Mouse (Mus musculus) brain, embryonic 14.5 days (tissue): ENCODE measurements at regions not wholly inside any gene's neighbourhood (a gene's known extent, or its start where the extent isn't known, plus 50 kb on each side); places are given as distances from the start of the nearest gene placed in this dataset.
A peak's percentile ranks its signal among the peaks of the same experiment; 100 is the strongest.

Experiments
- DNase-seq: peaks from one replicate; pipeline ENCODE4 v3.0.0-alpha.2; 2011; ENCODE audit warnings: low read depth
- CTCF ChIP-seq: fragments of 200-500 bp; IDR thresholded peaks from 2 replicates; pipeline ENCODE4 v1.5.1; 2012; ENCODE audit warnings: inconsistent platforms, mild to moderate bottlenecking, moderate library complexity, borderline replicate concordance; ENCODE audit not compliant: insufficient read depth, insufficient read length; ENCODE audit errors: extremely low read depth
- POLR2A ChIP-seq: fragments of 200-500 bp; IDR thresholded peaks from 2 replicates; pipeline ENCODE4 v1.6.1; 2012; ENCODE audit warnings: mild to moderate bottlenecking, inconsistent platforms, borderline replicate concordance; ENCODE audit not compliant: poor library complexity, insufficient read depth, insufficient read length, severe bottlenecking; ENCODE audit errors: extremely low read depth

GRCm38 (mm10) chr1:122273579-122273978 is 705.8 kb upstream of the Ddx18 start:
- no peak for TF ChIP-seq CTCF
- no peak for TF ChIP-seq POLR2A
- DNase-seq: no peak

GRCm38 (mm10) chr1:122243031-122243430 is 675.2 kb upstream of the Ddx18 start:
- DNase-seq: peak; percentile 68
- no peak for TF ChIP-seq CTCF

GRCm38 (mm10) chr1:122241511-122241910 is 673.7 kb upstream of the Ddx18 start:
- no peak for DNase-seq
- TF ChIP-seq CTCF (no peak), POLR2A (no peak)

- TF ChIP-seq POLR2A: no peak
- TF ChIP-seq CTCF: no peak
- no peak for DNase-seq
Observed at GRCm38 (mm10) chr1:122230442-122230841, 662.7 kb upstream of the Ddx18 start.

- DNase-seq: peak; percentile 89
- TF ChIP-seq POLR2A (no peak), CTCF (no peak)
Observed at GRCm38 (mm10) chr1:122212484-122212883, 644.7 kb upstream of the Ddx18 start.

GRCm38 (mm10) chr1:122208619-122209018 is 640.8 kb upstream of the Ddx18 start:
- TF ChIP-seq CTCF (no peak), POLR2A (no peak)

GRCm38 (mm10) chr1:122169547-122169946 is 601.8 kb upstream of the Ddx18 start:
- peak; percentile 4 for DNase-seq

More at GRCm38 (mm10) chr1:122208619-122209018, 640.8 kb upstream of the Ddx18 start:
- DNase-seq: no peak

GRCm38 (mm10) chr1:122161798-122162197 is 594.0 kb upstream of the Ddx18 start:
- TF ChIP-seq POLR2A: no peak
- no peak for TF ChIP-seq CTCF
- DNase-seq: peak; percentile 19

More at GRCm38 (mm10) chr1:122169547-122169946, 601.8 kb upstream of the Ddx18 start:
- TF ChIP-seq POLR2A (no peak), CTCF (peak; percentile 17; the same call in 1 of the 2 replicates)

DNA sequence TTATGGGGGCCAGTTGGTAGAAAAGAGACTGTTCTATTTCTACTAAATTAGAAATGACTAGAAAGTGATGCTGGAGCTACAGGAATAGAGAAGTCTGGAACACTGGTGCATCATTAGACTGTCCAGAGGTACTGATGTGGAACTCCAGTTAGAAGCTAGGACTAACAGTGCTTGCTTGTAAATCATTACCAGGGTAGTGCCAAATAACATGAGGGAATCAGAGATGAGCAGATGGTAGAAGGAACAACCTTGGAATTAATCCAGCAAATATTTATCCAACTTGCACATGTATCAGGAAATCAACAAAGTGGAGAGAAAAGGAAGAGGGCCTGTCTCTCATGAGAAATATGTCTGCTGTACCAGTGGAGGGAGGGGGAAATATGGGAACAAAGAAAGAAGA is 573.6 kb upstream of the Ddx18 start:
- TF ChIP-seq POLR2A (no peak), CTCF (no peak)
- DNase-seq: peak; percentile 70

GRCm38 (mm10) chr1:122123954-122124353 is 556.2 kb upstream of the Ddx18 start:
- peak; percentile 54 for DNase-seq
- TF ChIP-seq CTCF (no peak), POLR2A (no peak)

- DNase-seq: peak; percentile 31
- no peak for TF ChIP-seq POLR2A
- no peak for TF ChIP-seq CTCF
Observed at GRCm38 (mm10) chr1:122095726-122096125, 527.9 kb upstream of the Ddx18 start.

- no peak for TF ChIP-seq POLR2A
- no peak for TF ChIP-seq CTCF
- DNase-seq: peak; percentile 3
Observed at GRCm38 (mm10) chr1:122082481-122082880, 514.7 kb upstream of the Ddx18 start.

- DNase-seq: no peak
- TF ChIP-seq CTCF (no peak), POLR2A (no peak)
Observed at GRCm38 (mm10) chr1:122076085-122076484, 508.3 kb upstream of the Ddx18 start.

- no peak for TF ChIP-seq POLR2A
- TF ChIP-seq CTCF: peak; percentile 24; the same call in 1 of the 2 replicates
- peak; percentile 25 for DNase-seq
Observed at GRCm38 (mm10) chr1:122055146-122055545, 487.4 kb upstream of the Ddx18 start.
